Mouse (Mus musculus) kidney, adult 8-10 months (tissue): ENCODE measurements around the gene Slc25a30.
"Not testable (repeated sequence)": the region's sequence is repeated elsewhere in the genome, so short reads cannot be mapped to it uniquely, and the experiment has no call there.

ENCODE experiments used
- DNase-seq, 2 experiments: peaks; one replicate each; pipeline ENCODE4 v3.0.0; 2022

The Slc25a30 gene

DNA sequence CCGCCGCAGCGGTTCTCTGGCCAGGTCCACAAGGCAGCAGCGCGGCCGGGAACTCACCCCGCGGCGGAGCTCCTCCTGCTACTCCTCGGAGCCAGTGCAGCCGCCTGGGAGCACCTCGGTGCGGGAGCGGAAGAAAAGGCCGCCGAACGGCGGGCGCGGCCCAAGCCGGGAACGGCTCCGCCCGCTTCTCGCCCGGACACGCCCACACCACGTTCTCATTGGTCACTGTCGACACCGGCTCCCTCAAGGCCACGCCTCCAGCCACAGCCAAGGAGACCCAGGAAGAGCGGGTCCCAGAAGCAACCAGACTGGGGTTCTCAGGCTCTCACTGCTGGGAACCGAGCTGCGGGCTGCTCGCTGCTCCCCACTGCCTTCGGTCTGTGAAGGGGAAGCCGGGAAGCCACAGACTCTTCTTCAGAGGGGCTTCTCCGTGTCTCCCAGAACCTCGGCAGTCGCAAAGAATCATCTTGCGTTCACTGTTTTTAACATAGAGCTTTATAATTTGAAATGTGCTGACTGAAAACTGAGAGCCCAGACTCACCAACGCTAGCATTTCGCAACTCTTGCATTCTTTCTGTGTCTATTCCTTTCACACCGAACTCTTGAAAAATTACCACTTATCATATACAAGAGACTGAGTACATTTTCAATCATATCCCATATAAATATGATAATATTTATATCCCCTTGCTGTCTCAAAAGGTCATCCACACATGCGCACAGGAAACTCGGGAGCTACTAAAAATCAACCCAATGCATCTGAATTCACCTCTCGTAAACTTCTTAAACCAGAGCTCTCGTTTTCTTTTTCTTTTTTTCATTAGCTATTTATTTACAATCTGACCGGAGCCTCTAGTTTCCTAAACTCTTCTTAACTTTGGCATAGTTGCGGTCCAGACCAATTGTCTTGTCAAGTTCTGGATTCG, at the start of gene Slc25a30:
Gene Slc25a30 (minus strand): TSS at position 170 of the 926 bp plus-strand sequence.
- DNase-seq, result peak; percentile 98 to 99

- no peak for DNase-seq
Observed at GRCm38 (mm10) chr14:75836579-75836978, 49.7 kb upstream of the Slc25a30 start.

DNA sequence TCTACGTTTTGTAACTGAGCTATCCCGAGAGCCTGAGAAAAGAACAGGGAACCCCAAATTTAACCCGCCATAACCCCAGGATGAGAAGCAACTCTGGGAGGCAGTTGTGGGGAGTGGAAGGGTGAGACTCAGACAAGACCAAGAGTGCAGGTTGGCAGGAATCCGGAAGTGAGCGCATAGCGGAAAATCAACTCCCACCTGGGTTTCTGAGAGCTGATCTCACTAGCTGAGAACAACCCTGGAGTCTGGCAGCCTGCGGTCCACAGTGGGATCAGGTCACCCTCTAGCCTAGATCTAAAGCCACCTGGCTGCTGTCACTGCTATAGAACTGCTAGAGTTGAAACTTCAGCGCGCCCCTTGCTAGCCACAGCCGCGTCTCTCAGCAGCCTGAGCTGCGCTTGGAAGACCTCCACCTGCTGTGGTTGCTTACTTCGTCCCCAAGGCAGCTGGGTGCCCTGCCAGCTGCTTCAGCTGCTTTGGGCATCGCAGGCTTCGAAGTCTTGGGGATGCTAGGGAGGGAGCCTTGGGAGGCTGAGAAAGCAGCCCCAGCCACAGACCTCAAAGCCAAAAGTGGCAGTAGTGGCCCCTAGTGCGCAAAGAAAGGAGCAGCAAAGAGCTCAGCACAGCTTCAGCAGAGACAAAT, 48.0 kb upstream of the Slc25a30 start:
- DNase-seq, result peak; percentile 78 to 81

GRCm38 (mm10) chr14:75834251-75834738, 47.5 kb upstream of the Slc25a30 start:
- DNase-seq, result peak; percentile 86 to 94

DNA sequence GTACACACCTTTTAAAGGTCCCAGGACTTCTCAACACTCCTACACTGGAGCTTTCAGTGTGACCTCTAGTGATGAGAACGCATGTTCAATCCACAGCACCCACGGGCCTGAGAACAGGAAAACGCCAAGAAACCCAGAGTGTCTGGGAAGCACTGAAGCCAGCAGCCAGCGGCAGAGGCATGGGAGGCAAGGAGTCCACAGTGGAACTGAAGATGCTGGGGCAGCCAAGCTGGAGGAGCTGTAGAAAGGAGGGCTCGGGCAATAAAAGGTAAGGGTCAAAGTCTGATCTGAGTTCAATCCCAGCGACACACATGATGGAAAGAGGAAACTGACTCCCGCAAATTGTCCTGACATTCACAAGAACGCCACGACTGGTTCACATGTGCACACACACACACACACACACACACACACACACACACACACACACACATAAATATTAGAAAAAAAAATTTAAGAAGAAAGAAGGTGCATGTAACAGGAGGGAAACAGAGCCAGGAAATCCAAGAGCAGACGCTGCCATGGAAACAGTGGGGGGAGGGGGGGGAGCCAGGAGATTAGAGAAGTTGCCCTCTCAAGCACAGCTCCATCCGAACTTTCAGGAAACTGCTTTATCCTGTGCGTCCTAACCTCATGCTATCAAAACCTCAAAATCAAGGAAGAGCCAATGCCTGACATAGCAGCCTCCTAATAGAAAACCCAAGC, 46.9 kb upstream of the Slc25a30 start:
- peak; percentile 63 to 67 for DNase-seq

DNA sequence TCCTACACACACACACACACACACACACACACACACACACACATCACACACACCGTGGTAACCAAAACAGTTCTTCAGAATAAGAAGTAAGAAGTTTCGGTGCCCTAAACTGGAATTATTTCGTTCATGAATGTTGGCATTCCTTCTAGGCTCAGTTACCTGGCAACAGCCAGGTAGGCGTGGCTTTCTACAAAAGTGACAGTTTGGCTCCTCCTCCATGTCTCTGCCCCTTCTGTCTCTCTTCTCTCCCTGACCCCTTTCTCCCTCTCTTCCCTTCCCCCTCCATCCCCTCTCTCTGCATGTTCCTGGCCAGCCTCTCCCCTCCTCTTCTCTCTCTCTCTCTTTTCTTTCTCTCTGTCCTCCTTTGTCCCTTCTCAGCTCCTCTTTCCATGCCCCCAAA, 46.1 kb upstream of the Slc25a30 start:
- DNase-seq, result peak in 1 of 2 experiments; percentile 64

GRCm38 (mm10) chr14:75832031-75832430, 45.2 kb upstream of the Slc25a30 start:
- DNase-seq, result peak in 1 of 2 experiments; percentile 34

- not testable (repeated sequence) for DNase-seq
Observed at GRCm38 (mm10) chr14:75829817-75830216, 43.0 kb upstream of the Slc25a30 start.

DNA sequence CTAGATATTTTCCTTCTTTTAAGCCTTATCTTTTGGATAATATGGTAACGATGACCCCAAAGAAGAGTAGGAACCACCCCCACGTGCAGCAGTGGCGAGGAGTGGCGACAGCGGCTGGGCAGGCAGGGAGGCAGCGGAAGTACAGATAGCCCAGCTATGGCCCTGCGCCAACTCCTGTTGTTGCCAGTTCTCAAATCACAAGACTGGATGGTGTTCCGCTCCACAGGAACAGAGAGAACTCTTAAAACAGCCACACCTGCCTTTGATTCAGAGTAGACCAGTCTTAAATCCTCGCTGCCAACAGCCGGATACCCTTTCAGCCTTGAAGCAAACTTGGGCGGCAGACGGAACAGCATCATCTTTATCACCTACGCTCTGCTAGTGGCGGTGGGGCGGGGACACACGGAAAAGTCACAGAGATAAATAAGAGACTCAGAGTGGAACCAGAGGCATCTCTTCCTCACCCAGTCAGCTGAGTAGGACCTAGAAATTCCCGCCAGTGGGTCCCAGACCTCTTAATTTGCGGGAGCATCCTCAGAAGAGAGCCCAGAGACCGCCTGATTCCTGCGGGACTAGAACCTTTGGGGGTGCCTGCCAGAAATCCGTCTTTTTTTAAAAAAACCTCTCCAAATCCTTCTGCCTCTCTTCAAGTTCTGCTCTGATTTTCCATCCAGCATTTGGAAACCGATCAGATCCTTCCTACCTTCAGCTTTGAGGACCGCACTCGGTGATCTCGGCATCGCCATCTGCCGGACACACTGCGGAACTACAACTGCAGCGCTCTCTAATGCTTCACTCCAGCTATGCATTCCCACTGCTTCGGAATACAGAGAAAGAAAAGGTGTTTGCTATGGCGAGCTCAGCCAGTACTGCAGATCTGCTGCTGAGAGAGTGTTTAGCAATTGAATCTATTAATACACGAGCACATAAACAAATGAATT, 42.3 kb upstream of the Slc25a30 start:
- DNase-seq, result peak; percentile 89 to 94

DNA sequence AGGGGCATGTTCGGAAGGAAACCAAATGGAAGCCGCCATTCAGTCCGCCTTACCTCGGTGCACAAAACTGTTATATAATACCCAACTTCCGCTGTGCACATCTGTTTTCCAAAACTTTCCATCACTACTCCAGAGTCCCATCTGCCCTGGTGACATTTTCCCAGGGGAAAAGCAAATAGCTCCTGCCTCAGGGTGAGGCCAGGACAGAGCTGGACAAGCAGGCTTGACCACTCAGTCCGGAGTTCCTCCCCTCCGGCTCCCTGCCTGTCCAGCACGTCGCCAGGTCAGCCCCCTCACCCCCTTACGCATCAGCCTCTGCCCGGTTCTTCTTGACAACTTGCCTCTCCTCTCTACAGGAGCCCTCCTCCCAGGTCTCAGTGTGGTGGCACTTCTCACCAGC, 41.4 kb upstream of the Slc25a30 start:
- DNase-seq, result no peak

DNA sequence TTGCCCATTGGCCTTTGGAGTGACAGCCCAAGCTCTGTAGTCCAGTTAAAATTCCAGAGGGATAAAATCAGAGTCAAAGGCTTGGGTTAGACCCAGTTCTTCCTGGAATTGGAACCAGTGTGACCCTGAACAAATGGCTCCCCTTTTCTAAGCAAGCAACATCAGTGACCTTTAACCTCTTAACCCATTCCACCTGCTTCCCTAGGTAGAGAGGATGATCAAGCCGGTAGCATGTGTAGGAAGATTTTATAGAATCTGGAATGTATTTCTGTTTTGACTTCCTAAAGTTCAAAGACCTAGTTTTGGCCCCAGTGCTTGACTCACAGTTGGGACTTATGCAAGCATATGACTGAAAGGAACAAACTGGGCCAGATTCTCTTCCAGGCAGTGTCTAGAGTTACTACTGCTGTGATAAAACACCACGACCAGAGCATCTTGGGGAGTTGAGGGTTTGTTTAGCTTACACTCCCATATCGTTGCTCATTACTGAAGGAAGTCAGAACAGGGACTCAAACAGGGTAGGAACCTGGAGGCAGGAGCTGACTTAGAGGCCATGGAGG, 40.1 kb upstream of the Slc25a30 start:
- DNase-seq, result no peak

DNA sequence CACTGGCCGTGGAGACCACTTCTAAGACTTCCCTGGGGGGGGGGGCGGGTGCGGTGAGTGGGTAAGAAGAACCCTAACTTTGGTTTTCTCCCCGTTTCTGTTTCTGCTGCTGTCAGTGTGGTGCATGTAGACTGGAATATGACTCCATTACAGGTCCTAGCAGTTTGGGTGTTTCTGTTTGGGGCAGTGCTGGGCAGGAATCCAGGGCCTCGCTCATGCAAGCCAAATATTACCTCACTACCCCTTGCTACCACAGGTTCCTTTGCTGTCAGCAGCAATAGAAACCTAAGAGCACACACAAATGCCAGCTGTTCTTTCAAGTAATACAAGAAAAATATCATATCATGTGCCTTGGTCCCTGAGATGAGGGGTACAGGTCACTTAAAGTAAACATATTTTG, 33.2 kb upstream of the Slc25a30 start:
- peak in 1 of 2 experiments; percentile 63 for DNase-seq

DNA sequence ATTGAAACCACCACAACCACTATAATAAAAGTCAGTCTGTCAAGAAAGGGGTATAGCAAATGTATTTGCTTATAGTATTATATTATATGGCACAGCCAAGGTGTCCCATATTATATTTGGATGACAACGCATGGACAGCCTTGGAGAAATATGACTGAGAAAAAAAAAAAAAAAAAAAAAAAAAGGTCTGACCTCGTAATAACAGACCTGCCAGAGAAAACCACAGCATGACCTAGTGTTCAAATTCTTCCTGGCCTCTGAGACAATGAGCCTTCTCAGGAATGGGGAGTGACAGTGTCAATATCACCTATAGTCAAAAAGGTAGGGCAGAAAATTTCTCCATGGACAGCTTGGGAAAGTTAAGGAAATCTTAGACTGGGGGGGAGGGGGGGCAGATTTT, 32.5 kb upstream of the Slc25a30 start:
- DNase-seq, result no peak

GRCm38 (mm10) chr14:75818528-75818927, 31.7 kb upstream of the Slc25a30 start:
- DNase-seq, result no peak

DNA sequence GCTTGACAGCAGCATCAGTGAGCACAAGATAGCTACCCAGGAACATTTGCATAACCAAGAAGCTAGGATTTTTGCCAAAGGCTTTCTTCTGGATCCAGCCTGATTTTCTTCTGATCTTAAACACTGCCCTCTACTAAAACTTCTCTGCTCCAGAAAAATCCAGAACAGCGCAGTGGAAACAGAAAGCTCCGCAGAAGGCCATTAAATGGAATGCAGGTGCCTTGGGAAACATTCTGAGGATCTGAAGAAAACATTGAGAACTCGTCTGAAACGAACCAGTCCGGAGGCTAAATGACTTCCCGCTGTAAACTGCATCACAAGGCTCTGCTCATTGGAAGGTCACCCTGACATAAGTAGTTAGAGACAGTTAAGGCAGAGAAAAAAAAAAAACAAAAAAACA, 23.1 kb upstream of the Slc25a30 start:
- DNase-seq, result peak in 1 of 2 experiments; percentile 69

- peak; percentile 86 to 88 for DNase-seq
Observed at GRCm38 (mm10) chr14:75807800-75808199, 21.0 kb upstream of the Slc25a30 start.

- peak; percentile 71 to 82 for DNase-seq
Observed at GRCm38 (mm10) chr14:75797769-75798386, 11.0 kb upstream of the Slc25a30 start.

GRCm38 (mm10) chr14:75795918-75796317, 9.1 kb upstream of the Slc25a30 start:
- DNase-seq, result no peak

- peak in 1 of 2 experiments; percentile 43 for DNase-seq
Observed at GRCm38 (mm10) chr14:75794726-75795125, 7.9 kb upstream of the Slc25a30 start.

- peak; percentile 48 to 77 for DNase-seq
Observed at GRCm38 (mm10) chr14:75794324-75794723, 7.5 kb upstream of the Slc25a30 start.

DNA sequence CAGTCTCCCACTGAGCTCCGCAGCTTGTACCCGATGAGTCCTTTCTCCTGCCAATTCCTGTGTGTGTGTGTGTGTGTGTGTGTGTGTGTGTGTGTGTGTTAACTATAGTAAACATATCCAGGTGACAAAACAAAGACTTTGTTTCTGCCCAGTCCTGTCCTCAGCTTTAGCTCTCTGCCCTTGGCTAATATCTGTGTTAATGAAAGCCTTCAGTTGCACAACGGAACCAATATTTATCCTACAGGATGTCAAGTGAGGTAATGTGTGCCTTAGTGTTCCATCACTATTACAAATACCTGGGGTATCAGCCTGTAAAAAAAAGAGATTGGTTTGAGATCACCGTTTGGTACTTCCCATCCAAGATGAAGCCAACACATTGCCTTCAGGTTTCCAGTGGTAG, 6.3 kb upstream of the Slc25a30 start:
- DNase-seq, result no peak
